Mouse (Mus musculus) heart, embryonic 13.5 days (tissue): ENCODE data around the gene Frmd8. TPM values are rescaled to one million over a fixed set of nuclear protein-coding genes. Genes with fewer than 3 reads are reported as not detected.
A peak's percentile ranks its signal among the peaks of the same experiment; 100 is the strongest.

Experiments used
- ATAC-seq: fragments of 200-750 bp; cut with Nextera tagmentation; 2 replicates; pipeline ENCODE4 v1.8.0; 2017; ENCODE audit warnings: moderate TSS enrichment; ENCODE audit not compliant: insufficient number of reproducible peaks, low FRiP score, low TSS enrichment; ENCODE audit errors: extremely low read depth
- H3K27ac ChIP-seq: fragments of 300-500 bp; sonication (generic); replicated peaks from 2 replicates; pipeline ENCODE4 v1.5.1; 2015; ENCODE audit warnings: moderate library complexity, mild to moderate bottlenecking, inconsistent platforms
- H3K27me3 ChIP-seq: fragments of 300-500 bp; sonication (generic); replicated peaks from 2 replicates; pipeline ENCODE4 v1.6.1; 2015; ENCODE audit warnings: mild to moderate bottlenecking, inconsistent platforms
- H3K36me3 ChIP-seq: fragments of 300-500 bp; sonication (generic); 2 replicates; pipeline ENCODE4 v1.6.1; 2015; ENCODE audit warnings: mild to moderate bottlenecking, inconsistent platforms
- H3K4me1 ChIP-seq: fragments of 300-500 bp; sonication (generic); 2 replicates; pipeline ENCODE4 v1.6.1; 2015; ENCODE audit warnings: inconsistent platforms
- H3K4me2 ChIP-seq: fragments of 300-500 bp; sonication (generic); 2 replicates; pipeline ENCODE4 v1.6.1; 2015; ENCODE audit warnings: inconsistent platforms, mild to moderate bottlenecking, moderate library complexity
- H3K4me3 ChIP-seq: fragments of 300-500 bp; sonication (generic); 2 replicates; pipeline ENCODE4 v1.5.1; 2015; ENCODE audit warnings: moderate library complexity, mild to moderate bottlenecking, inconsistent platforms
- H3K9ac ChIP-seq: fragments of 300-500 bp; sonication (generic); 2 replicates; pipeline ENCODE4 v1.6.1; 2015; ENCODE audit warnings: inconsistent platforms, mild to moderate bottlenecking, moderate library complexity
- H3K9me3 ChIP-seq: fragments of 300-500 bp; sonication (generic); 2 replicates; pipeline ENCODE4 v1.6.1; 2016; ENCODE audit warnings: inconsistent platforms
- WGBS: fragments of 180-500 bp; shearing (Covaris S2); methylation state at CpG from one replicate; pipeline ENCODE4 v1.1.7; 2015; ENCODE audit warnings: mixed read lengths; 5-methylcytosine and 5-hydroxymethylcytosine counted together
- polyA plus RNA-seq: library from polyadenylated mRNA; unstranded; fragments of >200 nt; fragmentation: Nextera tagmentation; extraction: Ambion mirVana; gene quantifications from 2 replicates; pipeline ENCODE4 v1.2.1, GENCODE M21; 2015

The Frmd8 gene
- polyA plus RNA-seq, 1 experiment from 2014 or later = 27.4 TPM

DNA sequence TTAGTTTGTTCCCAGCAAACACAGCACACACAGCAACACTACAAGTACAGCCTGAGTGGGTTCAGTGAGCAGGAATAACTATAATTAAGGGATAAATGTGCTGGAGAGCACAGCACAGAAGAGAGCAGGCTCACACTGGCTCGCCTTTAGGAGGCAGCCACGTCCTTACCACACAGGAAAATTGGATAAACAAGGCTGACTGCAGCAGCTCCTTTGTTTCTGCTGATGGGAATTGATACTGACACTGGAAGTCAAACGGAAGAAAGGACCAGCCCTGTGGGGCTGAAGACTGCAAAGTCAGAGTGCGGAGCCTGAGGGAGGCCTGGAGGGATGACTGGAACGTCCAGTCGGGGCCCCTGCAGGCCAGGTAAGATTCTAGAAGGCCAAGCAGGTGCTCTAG, 35.1 kb upstream of the Frmd8 start:
- Histone ChIP-seq H3K4me3 (peak overlapping the region; percentile 82), H3K27ac (0 out of 2 replicates have a peak overlapping the region, but pooled peaks have one; percentile 28), H3K4me2 (peak overlapping the region; percentile 72)

DNA sequence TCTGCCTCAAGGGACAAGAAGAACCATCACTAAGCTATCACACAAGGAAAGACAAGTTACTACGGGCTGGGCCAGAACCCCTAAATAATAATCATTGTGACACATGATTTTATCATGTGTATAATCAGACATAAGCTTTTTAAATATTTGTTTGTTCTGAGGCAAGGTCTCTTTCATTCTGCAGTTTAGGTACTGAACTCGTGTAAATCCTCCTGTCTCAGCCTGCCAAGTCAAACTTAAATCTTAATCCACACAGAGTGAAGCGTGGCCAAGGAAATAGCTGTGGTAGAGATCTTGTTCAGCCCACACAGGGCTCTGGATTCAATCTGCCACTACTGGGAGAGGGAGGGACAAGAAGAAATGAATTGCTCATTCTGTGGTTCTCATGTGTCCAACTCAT, 32.2 kb upstream of the Frmd8 start:
- Histone ChIP-seq H3K27me3 (no peaks in the 10 kb centered on the region), H3K4me3 (no peak overlapping the region), H3K4me2 (no peak overlapping the region), H3K4me1 (peaks cover 24% of the 10 kb centered on the region), H3K36me3 (peaks cover 60% of the 10 kb centered on the region), H3K9ac (no peak overlapping the region), H3K9me3 (no peaks in the 10 kb centered on the region), H3K27ac (no peak overlapping the region)
- no peak for ATAC-seq
- WGBS = 89% methylated on average over 3 of the region's 3 CpGs

More for the DNA sequence above, 35.1 kb upstream of the Frmd8 start:
- Histone ChIP-seq H3K4me1 (peaks cover 36% of the 10 kb centered on the region), H3K27me3 (no peaks in the 10 kb centered on the region), H3K36me3 (peaks cover 38% of the 10 kb centered on the region), H3K9ac (peak overlapping the region; percentile 68), H3K9me3 (no peaks in the 10 kb centered on the region)
- ATAC-seq = no peak
- WGBS = 53% methylated on average over 6 of the region's 6 CpGs

DNA sequence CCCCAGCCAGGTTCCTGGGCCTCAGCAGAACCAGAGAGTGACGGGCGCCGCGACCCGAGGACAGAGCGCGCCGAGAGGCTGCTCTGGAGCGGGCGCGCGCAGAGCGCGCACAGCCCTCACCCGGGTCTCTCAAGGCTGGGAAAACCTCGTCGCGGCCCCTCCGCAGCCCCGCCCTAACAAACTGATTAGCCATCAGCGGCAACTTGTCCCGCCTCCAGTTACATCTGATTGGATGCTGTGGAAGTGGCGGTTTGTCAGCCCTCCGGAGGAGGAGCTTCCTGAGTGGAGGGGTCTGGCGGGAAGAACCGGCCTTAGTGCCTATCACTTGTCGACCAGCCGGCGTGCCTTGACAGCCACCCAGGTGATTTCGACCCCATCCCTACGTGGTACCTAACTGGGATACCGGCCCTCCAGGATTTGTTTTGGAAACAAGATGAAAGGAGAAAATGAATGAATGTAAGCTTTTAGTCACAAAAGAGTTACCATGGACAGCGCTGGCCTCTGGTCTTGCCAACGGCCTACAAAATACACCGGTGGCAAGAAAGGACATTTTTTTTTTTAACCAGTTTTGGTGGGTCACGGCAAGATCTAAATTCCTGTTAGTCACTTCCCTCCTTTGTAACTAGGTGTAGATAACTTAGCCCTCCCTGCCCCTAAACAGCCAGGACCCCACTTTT, 19.1 kb upstream of the Frmd8 start, which contains the start of gene Tigd3:
Gene Tigd3, minus strand, starts transcription at position 148 of the 677 bp plus-strand sequence.
- Histone ChIP-seq H3K4me1 (peaks cover 16% of the 10 kb centered on the region), H3K27me3 (no peaks in the 10 kb centered on the region), H3K4me2 (peak within 1 kb of the TSS; percentile 87), H3K9ac (peak within 1 kb of the TSS; percentile 91), H3K36me3 (peaks cover 48% of the 10 kb centered on the region), H3K9me3 (no peaks in the 10 kb centered on the region), H3K4me3 (peak within 1 kb of the TSS; percentile 65), H3K27ac (0 out of 2 replicates have a peak within 1 kb of the TSS, but pooled peaks have one; percentile 24)
- peak; percentile 92 for ATAC-seq
- WGBS = 4% methylated on average over 36 of the region's 36 CpGs

DNA sequence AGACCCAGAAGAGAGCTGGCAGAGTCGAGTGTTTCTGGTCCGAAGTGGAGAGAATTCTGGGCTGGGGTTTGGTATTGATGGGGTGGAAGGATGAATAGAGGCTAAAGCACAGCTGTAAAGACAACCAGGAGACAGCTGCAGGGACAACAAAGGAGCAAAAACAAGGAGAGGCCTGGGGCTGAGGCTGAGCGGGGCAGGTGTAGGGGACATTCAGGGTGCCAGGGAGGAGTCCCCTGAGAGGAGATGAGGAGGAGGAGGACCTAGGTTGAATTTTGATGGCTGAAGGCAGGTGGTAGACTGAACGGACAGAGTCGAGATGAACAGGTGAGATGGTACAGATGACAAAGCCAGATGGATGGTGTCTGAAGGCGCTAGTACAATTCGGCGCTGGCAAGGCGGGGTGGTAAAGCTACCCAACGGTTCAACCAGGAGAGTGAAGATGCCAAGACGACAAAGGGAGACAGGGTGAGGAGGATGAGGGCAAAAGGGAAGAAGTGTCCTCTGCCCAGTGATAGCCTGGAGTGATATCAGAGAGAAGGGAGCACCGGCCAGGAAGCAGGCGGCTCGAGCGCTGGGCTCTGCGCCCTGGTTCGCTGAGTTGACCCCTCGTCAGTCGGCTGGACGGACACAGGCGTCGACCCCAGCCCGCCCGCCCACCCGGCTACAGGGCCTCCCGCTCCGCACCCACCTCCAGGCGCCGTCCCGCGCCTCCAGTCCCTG, 18.4 kb upstream of the Frmd8 start:
- Histone ChIP-seq H3K27me3 (no peaks in the 10 kb centered on the region), H3K4me1 (peaks cover 16% of the 10 kb centered on the region), H3K27ac (0 out of 2 replicates have a peak overlapping the region, but pooled peaks have one; percentile 24), H3K4me2 (peak overlapping the region; percentile 87), H3K9ac (peak overlapping the region; percentile 91), H3K4me3 (peak overlapping the region; percentile 65), H3K9me3 (no peaks in the 10 kb centered on the region), H3K36me3 (peaks cover 42% of the 10 kb centered on the region)
- ATAC-seq = peak; percentile 34
- 11% methylated on average over 30 of the region's 31 CpGs for whole genome bisulfite sequencing

DNA sequence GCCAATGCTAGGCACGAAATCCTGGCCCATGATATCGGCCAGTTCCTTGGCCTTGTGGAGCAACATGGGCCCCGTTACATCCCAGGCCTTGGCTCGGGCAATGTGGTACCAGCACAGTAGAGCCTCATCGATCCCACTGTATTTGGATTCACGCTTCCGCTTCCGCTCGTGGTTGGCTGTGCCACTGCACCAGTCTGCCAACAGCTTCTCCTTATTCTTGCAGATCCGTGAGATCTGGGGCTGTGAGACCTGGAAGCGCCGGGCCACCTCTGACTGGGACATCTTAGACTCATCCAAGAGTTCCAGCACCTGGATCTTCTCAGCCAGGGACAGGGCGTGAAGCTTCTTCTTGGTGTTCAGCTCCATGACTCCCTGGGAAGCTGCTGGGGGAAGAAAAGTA, 17.7 kb upstream of the Frmd8 start:
- H3K9me3 ChIP-seq = no peaks in the 10 kb centered on the region
- peaks cover 16% of the 10 kb centered on the region for H3K4me1 ChIP-seq
- no peak overlapping the region for H3K9ac ChIP-seq
- peaks cover 37% of the 10 kb centered on the region for H3K36me3 ChIP-seq
- peak overlapping the region; percentile 65; the same call in 1 of the 2 replicates for H3K4me3 ChIP-seq
- no peak overlapping the region for H3K27ac ChIP-seq
- no peak for ATAC-seq
- H3K4me2 ChIP-seq = peak overlapping the region; percentile 87
- H3K27me3 ChIP-seq = no peaks in the 10 kb centered on the region
- 93% methylated on average over 13 of the region's 13 CpGs for WGBS

DNA sequence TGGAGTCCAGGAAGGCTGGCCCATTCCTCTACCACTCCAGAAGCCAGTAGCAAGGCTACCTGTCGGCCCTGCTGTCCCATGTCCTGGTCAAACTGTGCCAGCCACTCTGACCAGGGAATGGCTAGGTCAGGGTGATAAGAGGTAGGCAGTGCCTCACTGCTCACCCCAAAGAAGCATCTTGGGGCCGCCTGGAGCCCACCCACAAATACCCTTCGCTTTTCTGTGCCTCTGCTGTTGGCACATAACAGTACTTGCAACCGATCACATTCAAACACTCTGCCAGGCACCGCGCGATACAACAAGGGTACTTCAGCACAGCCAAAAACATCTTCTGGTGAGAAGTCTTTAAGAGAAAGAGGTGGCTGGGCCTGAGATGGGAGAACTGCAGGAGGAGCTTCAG, 17.2 kb upstream of the Frmd8 start:
- ATAC-seq = no peak
- Histone ChIP-seq H3K4me2 (no peak overlapping the region), H3K4me3 (no peak overlapping the region), H3K9me3 (no peaks in the 10 kb centered on the region), H3K27me3 (no peaks in the 10 kb centered on the region), H3K4me1 (peaks cover 16% of the 10 kb centered on the region), H3K27ac (no peak overlapping the region), H3K36me3 (peaks cover 32% of the 10 kb centered on the region), H3K9ac (no peak overlapping the region)
- 89% methylated on average over 7 of the region's 7 CpGs for whole genome bisulfite sequencing

DNA sequence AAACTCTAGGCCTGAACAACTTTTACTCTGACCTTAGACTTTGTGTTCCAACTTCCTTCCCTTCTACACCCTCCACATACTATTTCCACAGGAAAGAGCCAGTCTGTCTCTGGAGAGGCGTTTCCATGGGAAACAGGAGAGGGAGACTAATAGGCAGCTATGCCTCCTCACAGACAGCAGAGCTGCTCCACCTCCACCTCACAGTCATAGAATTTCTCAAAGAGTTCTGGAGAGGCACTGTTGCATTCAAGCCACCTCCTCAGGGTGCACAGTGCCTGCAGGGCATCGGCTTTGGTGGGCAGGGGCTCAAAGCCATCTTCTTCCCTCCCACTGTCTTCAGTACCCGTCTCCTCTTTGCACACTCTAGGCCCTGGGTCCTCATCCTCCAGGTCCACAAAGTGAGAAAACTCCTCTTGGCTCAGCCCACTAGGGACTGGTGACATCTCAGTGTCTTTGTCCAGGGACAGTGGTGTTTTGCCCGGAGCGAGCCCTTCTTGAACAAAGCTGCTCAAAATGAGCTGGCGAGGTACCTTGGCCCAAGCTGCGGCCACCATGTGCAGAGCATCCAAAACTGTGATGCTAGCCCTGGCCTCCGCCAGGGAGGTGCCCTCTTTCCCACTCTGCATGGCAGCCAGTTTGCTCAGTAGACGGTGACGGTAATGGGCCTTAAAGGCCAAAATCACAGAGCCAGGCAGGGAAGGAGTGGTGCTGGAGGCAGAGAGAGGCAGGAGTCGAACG, 16.6 kb upstream of the Frmd8 start:
- Histone ChIP-seq H3K4me2 (no peak overlapping the region), H3K9me3 (no peaks in the 10 kb centered on the region), H3K27me3 (no peaks in the 10 kb centered on the region), H3K4me1 (peaks cover 16% of the 10 kb centered on the region), H3K9ac (no peak overlapping the region), H3K27ac (peak overlapping the region; percentile 2; the same call in 1 of the 2 replicates), H3K36me3 (peaks cover 27% of the 10 kb centered on the region), H3K4me3 (no peak overlapping the region)
- no peak for ATAC-seq
- 88% methylated on average over 12 of the region's 12 CpGs for WGBS

DNA sequence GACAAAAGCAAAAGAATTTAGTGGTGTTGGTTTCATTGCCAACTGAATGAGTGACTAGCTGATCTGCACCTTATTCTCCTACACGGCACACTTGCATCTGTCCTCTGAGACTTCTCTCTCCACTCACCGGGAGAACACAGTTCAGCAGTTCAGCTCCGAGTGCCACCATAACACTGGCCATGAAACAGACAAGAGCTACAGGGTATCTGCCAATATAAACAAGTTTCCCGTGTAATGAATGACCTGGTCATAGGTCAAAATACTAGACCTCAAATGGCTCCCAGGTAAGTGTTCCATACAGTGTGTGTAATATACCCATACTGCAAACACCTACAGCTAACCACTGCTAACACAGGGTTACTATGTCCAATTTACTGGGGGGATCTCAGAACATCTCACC, 14.1 kb upstream of the Frmd8 start:
- no peak for ATAC-seq
- Histone ChIP-seq H3K27ac (no peak overlapping the region), H3K36me3 (peaks cover 12% of the 10 kb centered on the region; the same call in 1 of the 2 replicates), H3K9ac (no peak overlapping the region), H3K9me3 (no peaks in the 10 kb centered on the region), H3K4me3 (no peak overlapping the region), H3K4me1 (peaks cover 14% of the 10 kb centered on the region), H3K4me2 (no peak overlapping the region), H3K27me3 (no peaks in the 10 kb centered on the region)
- WGBS = 60% methylated on average over 4 of the region's 4 CpGs

DNA sequence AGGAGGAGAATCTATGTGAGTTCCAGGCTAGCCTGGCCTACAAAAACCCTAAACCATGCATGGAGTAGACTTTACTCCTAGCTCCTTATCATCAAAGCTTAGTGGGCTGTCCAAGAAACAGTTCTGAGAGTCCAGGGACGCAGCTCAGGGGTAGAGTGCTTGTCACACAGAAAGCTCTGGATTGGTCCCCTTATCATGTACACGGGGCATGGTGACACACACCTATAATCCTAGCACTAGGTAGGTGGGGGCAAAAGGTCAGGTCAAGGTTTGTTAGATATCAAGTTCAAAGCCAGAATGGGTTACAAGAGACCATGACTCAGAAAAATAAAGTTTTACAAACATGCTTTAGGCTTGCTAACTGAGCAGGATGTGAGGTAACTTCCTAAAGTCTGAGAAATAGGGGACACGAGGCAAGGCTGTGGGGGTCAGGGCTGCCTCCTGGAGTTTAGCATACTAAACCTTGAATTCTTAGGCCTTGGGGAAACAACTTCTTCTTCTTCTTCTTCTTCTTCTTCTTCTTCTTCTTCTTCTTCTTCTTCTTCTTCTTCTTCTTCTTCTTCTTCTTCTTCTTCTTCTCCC, 12.3 kb upstream of the Frmd8 start:
- no peak for ATAC-seq
- WGBS = 49% methylated on average over 3 of the region's 3 CpGs
- peaks cover 8% of the 10 kb centered on the region; the same call in 1 of the 2 replicates for H3K36me3 ChIP-seq
- no peaks in the 10 kb centered on the region for H3K9me3 ChIP-seq
- H3K4me2 ChIP-seq = no peak overlapping the region
- no peak overlapping the region for H3K4me3 ChIP-seq
- no peaks in the 10 kb centered on the region for H3K27me3 ChIP-seq
- H3K27ac ChIP-seq = no peak overlapping the region
- H3K4me1 ChIP-seq = peaks cover 10% of the 10 kb centered on the region
- H3K9ac ChIP-seq = no peak overlapping the region

DNA sequence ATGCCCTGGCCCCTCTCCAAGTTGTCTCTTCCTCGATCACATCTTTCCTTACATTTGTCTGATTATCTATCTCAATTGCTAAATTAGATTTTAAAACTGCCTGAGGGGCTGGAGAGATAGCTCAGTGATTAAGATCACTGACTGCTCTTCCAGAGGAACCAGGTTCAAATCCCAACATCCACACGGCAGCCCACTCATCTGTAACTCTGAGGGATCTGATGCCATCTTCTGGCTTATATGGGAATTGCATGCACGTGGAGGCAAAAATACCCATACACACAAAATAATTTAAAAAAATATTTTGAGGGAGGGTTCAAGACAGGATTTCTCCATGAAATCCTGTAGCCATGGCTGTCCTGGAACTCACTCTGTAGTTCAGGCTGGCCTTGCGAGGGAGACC, 10.8 kb upstream of the Frmd8 start:
- no peak for ATAC-seq
- no peaks in the 10 kb centered on the region for H3K36me3 ChIP-seq
- WGBS = 59% methylated on average over 4 of the region's 4 CpGs

DNA sequence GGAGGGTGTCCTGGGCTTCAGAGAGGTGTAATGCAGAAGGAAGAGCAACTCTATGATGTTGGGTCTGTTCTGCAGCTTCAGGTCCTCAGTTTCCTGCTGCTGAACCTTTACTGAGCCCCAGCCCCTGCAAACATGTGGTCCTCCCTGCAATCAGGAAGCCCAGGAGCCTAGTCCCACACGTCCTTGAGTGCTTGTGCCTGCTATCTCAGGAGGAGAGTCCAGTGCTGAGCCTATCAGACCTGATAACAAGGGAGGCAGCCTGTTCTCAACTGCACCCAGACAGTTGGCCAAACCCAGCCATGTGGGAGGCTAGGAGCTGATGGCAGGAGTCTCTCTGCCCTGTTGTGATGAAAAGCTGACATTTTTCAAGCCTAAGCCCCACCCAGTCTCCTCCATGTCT, 8.9 kb upstream of the Frmd8 start:
- peaks cover 11% of the 10 kb centered on the region for H3K4me1 ChIP-seq
- H3K4me2 ChIP-seq = no peak overlapping the region
- 13% methylated on average over 1 of the region's 1 CpGs for WGBS
- ATAC-seq = no peak
- no peak overlapping the region for H3K4me3 ChIP-seq
- no peaks in the 10 kb centered on the region for H3K27me3 ChIP-seq
- no peak overlapping the region for H3K9ac ChIP-seq
- H3K36me3 ChIP-seq = no peaks in the 10 kb centered on the region
- H3K27ac ChIP-seq = no peak overlapping the region
- H3K9me3 ChIP-seq = no peaks in the 10 kb centered on the region

More for the DNA sequence above, 10.8 kb upstream of the Frmd8 start:
- no peak overlapping the region for H3K4me3 ChIP-seq
- no peaks in the 10 kb centered on the region for H3K9me3 ChIP-seq
- H3K27me3 ChIP-seq = no peaks in the 10 kb centered on the region
- H3K4me2 ChIP-seq = no peak overlapping the region
- no peak overlapping the region for H3K9ac ChIP-seq
- H3K4me1 ChIP-seq = peaks cover 10% of the 10 kb centered on the region
- no peak overlapping the region for H3K27ac ChIP-seq
